Mouse (Mus musculus): ENCODE data around the gene Sebox. TPM values are rescaled to one million over a fixed set of nuclear protein-coding genes. Genes with fewer than 3 reads are reported as not detected.

Gene Sebox
- not detected in 2 replicates for polyA plus RNA-seq (2016; fragmentation: Nextera tagmentation; extraction: Ambion mirVana)

GRCm38 (mm10) chr11:78502909-78503650 lies at the start of gene Sebox:
Sebox (plus strand) TSS chr11:78503447.
- H3K4me3 ChIP-seq = no peak within 1 kb of the TSS
- peaks cover 36% of the 10 kb centered on the region for H3K27me3 ChIP-seq (ENCODE audit: poor library complexity, severe bottlenecking)
- 69% methylated on average over 7 of the region's 7 CpGs for WGBS
- H3K4me1 ChIP-seq = peaks cover 23% of the 10 kb centered on the region
- H3K9me3 ChIP-seq = no peaks in the 10 kb centered on the region
- no peak within 1 kb of the TSS for H3K27ac ChIP-seq
- peaks cover 32% of the 10 kb centered on the region for H3K36me3 ChIP-seq (replicated peaks)
- no peak for DNase-seq (ENCODE audit: extremely low spot score, low spot score)

- no peak overlapping the region for H3K27ac ChIP-seq
- H3K36me3 ChIP-seq (replicated peaks) = no peaks in the 10 kb centered on the region
- H3K4me1 ChIP-seq = no peaks in the 10 kb centered on the region; the same call in 1 of the 2 replicates
- H3K27me3 ChIP-seq (ENCODE audit: poor library complexity, severe bottlenecking) = peaks cover 4% of the 10 kb centered on the region; the same call in 1 of the 2 replicates
- H3K4me3 ChIP-seq = no peak overlapping the region
- H3K9me3 ChIP-seq = no peaks in the 10 kb centered on the region
- peak; percentile 52 for DNase-seq (ENCODE audit: extremely low spot score, low spot score)
- 6% methylated on average over 4 of the region's 4 CpGs for WGBS
Observed at GRCm38 (mm10) chr11:78453675-78454074, 49.6 kb upstream of the Sebox start.

GRCm38 (mm10) chr11:78454276-78454675 lies 49.0 kb upstream of the Sebox start:
- no peaks in the 10 kb centered on the region for H3K9me3 ChIP-seq
- H3K27me3 ChIP-seq (ENCODE audit: poor library complexity, severe bottlenecking) = peaks cover 4% of the 10 kb centered on the region; the same call in 1 of the 2 replicates
- H3K27ac ChIP-seq = no peak overlapping the region
- DNase-seq (ENCODE audit: extremely low spot score, low spot score) = no peak
- no peak overlapping the region for H3K4me3 ChIP-seq
- H3K4me1 ChIP-seq = no peaks in the 10 kb centered on the region; the same call in 1 of the 2 replicates
- no peaks in the 10 kb centered on the region for H3K36me3 ChIP-seq (replicated peaks)
- WGBS = 74% methylated on average over 7 of the region's 7 CpGs

DNA sequence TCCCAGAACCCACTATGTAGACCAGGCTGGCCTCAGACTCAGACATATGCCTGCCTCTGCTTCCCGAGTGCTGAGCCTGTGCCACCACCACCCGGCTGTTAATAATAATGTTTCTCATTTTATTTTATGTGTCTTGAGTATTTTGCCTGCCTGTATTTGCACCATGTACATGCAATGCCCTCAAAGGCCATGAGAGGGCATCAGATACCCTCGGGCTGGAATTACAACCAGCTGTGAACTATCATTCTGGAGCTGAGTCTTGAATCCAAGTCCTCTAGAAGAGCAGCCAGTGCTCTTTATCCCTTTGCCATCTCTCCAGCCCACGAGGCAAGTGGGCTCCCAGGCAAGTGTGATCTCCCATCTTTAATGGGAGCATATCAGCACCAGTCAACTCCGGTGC lies 47.9 kb upstream of the Sebox start:
- Histone ChIP-seq H3K27ac (no peak overlapping the region), H3K4me1 (no peaks in the 10 kb centered on the region; the same call in 1 of the 2 replicates), H3K27me3 (ENCODE audit: poor library complexity, severe bottlenecking) (peaks cover 4% of the 10 kb centered on the region; the same call in 1 of the 2 replicates), H3K9me3 (no peaks in the 10 kb centered on the region), H3K36me3 (replicated peaks) (no peaks in the 10 kb centered on the region), H3K4me3 (no peak overlapping the region)
- DNase-seq (ENCODE audit: extremely low spot score, low spot score) = peak; percentile 39
- WGBS = 53% methylated on average over 5 of the region's 5 CpGs

DNA sequence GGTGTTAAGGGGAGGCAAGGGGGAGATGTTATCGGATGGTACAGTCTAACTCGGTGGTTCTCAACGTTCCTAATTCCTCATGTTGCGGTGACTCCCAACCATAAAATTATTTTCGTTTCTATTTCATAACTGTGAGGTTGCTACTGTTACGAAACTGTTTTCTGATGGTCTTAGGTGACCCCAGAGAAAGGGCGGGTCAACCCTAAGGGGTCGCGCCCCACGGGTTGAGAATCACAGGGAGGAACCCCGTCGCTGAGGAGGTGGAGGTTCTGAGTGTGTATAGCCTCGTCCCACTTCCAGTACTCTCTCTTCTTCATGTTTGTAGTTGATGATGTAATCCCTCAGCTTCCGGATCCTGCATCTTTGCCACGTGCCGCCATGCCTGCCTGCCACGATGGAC lies 44.5 kb upstream of the Sebox start:
- H3K27ac ChIP-seq = no peak overlapping the region
- no peaks in the 10 kb centered on the region for H3K36me3 ChIP-seq (replicated peaks)
- no peak overlapping the region for H3K4me3 ChIP-seq
- DNase-seq (ENCODE audit: extremely low spot score, low spot score) = no peak
- peaks cover 6% of the 10 kb centered on the region; the same call in 1 of the 2 replicates for H3K9me3 ChIP-seq
- peaks cover 13% of the 10 kb centered on the region for H3K4me1 ChIP-seq
- 84% methylated on average over 17 of the region's 17 CpGs for WGBS
- peaks cover 4% of the 10 kb centered on the region; the same call in 1 of the 2 replicates for H3K27me3 ChIP-seq (ENCODE audit: poor library complexity, severe bottlenecking)

DNA sequence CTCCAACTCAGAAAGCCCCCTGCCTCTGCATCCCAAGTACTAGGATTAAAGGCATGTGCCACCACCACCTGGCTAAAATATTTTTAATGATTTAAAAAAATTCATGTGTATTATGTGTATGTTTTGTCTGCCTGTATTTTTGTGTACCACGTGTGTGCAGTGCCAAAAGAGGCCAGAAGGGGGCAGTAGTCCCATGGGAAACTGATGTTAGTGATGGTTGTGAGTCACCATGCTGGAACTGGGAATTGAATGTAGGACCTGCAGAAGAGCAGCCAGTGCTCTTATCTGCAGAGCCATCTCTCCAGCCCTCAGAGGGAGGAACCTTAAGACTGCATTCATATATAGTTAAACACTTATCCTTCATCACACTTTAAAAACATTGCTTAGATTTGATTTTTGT lies 41.4 kb upstream of the Sebox start:
- 58% methylated on average over 1 of the region's 1 CpGs for WGBS

GRCm38 (mm10) chr11:78462669-78463068 lies 40.6 kb upstream of the Sebox start:
- Histone ChIP-seq H3K9me3 (peaks cover 6% of the 10 kb centered on the region; the same call in 1 of the 2 replicates), H3K36me3 (replicated peaks) (no peaks in the 10 kb centered on the region), H3K4me3 (no peak overlapping the region), H3K27me3 (ENCODE audit: poor library complexity, severe bottlenecking) (no peaks in the 10 kb centered on the region), H3K4me1 (peaks cover 36% of the 10 kb centered on the region), H3K27ac (no peak overlapping the region)
- DNase-seq (ENCODE audit: extremely low spot score, low spot score) = no peak
- 80% methylated on average over 5 of the region's 5 CpGs for WGBS

More for the DNA sequence above, 41.4 kb upstream of the Sebox start:
- Histone ChIP-seq H3K4me1 (peaks cover 33% of the 10 kb centered on the region), H3K4me3 (no peak overlapping the region), H3K9me3 (peaks cover 6% of the 10 kb centered on the region; the same call in 1 of the 2 replicates), H3K27me3 (ENCODE audit: poor library complexity, severe bottlenecking) (no peaks in the 10 kb centered on the region), H3K27ac (no peak overlapping the region), H3K36me3 (replicated peaks) (no peaks in the 10 kb centered on the region)
- DNase-seq (ENCODE audit: extremely low spot score, low spot score) = no peak

DNA sequence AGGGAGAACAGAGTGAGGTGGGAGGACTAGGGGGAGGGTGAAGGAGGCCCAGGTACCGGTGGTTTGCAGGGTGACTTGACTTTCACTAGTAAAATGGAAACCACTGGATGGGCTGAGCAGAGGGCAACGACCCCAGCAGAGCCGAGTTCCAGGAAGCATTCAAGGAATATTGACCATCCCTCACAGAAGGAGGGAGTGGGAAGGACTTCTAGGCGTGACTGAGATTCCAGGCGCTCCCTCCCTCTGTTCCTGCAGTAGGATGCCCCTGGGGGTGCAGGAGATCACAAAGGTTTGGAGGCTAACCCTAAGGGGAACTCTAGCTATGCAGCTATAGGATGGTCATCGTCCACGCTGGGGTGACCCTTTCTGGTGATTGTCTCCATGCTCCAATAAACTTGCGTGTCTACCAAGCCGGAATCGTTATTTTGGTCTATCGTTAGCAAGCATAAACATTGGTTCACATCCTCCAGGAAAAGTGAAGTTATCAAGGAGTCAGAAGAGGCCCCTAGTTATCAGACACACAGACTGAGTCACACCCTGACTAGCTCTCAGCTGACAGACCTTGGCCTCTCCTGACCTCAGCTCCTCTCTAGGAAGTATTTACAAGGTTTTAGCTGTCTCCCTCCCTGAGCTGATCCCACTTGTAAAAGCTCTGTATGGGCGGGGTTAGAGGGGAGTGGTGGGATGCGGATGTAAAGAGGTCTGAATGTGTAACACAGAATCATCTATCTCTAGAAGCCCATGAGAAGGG lies 39.8 kb upstream of the Sebox start:
- H3K27me3 ChIP-seq (ENCODE audit: poor library complexity, severe bottlenecking) = no peaks in the 10 kb centered on the region
- H3K9me3 ChIP-seq = peaks cover 6% of the 10 kb centered on the region; the same call in 1 of the 2 replicates
- no peak for DNase-seq (ENCODE audit: extremely low spot score, low spot score)
- 73% methylated on average over 13 of the region's 13 CpGs for WGBS
- H3K27ac ChIP-seq = no peak overlapping the region
- H3K4me1 ChIP-seq = peaks cover 36% of the 10 kb centered on the region
- no peaks in the 10 kb centered on the region for H3K36me3 ChIP-seq (replicated peaks)
- H3K4me3 ChIP-seq = no peak overlapping the region

DNA sequence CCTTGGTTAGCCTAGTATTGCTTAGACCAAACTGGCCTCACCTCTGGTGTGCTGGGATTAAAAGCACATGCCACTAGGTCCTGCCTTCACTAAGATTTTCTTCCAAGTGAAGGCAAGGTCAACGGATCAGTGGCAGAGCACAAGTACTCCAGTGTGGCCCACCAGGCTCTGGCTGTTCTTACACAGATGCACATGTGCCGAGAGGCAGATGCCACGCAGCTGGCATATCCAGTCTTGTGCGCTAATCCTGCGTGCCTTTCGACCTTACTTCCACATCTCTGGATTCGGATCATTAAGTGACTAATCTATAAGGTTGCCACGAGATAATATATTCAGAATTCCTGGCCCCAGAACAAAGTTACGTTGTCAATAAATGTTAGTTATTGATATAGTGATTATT lies 38.1 kb upstream of the Sebox start:
- peaks cover 36% of the 10 kb centered on the region for H3K4me1 ChIP-seq
- no peaks in the 10 kb centered on the region; the same call in 1 of the 2 replicates for H3K36me3 ChIP-seq (replicated peaks)
- peak; percentile 18 for DNase-seq (ENCODE audit: extremely low spot score, low spot score)
- H3K27ac ChIP-seq = peak overlapping the region; percentile 97
- H3K27me3 ChIP-seq (ENCODE audit: poor library complexity, severe bottlenecking) = no peaks in the 10 kb centered on the region
- 50% methylated on average over 9 of the region's 9 CpGs for WGBS
- peaks cover 6% of the 10 kb centered on the region; the same call in 1 of the 2 replicates for H3K9me3 ChIP-seq
- peak overlapping the region; percentile 92 for H3K4me3 ChIP-seq

- no peaks in the 10 kb centered on the region for H3K27me3 ChIP-seq (ENCODE audit: poor library complexity, severe bottlenecking)
- no peaks in the 10 kb centered on the region; the same call in 1 of the 2 replicates for H3K36me3 ChIP-seq (replicated peaks)
- H3K9me3 ChIP-seq = peaks cover 6% of the 10 kb centered on the region; the same call in 1 of the 2 replicates
- WGBS = under 1% methylated on average over 41 of the region's 41 CpGs
- H3K4me3 ChIP-seq = peak within 1 kb of the TSS; percentile 92
- peaks cover 36% of the 10 kb centered on the region for H3K4me1 ChIP-seq
- DNase-seq (ENCODE audit: extremely low spot score, low spot score) = peak; percentile 83
- H3K27ac ChIP-seq = peak within 1 kb of the TSS; percentile 97
Observed at GRCm38 (mm10) chr11:78465568-78466180, 37.6 kb upstream of the Sebox start, which contains the start of gene Slc46a1. Slc46a1 (plus strand) TSS chr11:78465697.

- Histone ChIP-seq H3K4me3 (peak overlapping the region; percentile 92), H3K27me3 (ENCODE audit: poor library complexity, severe bottlenecking) (no peaks in the 10 kb centered on the region), H3K9me3 (peaks cover 6% of the 10 kb centered on the region; the same call in 1 of the 2 replicates), H3K4me1 (peaks cover 36% of the 10 kb centered on the region), H3K27ac (peak overlapping the region; percentile 97), H3K36me3 (replicated peaks) (peaks cover 5% of the 10 kb centered on the region; the same call in 1 of the 2 replicates)
- DNase-seq (ENCODE audit: extremely low spot score, low spot score) = peak; percentile 20
- WGBS = 58% methylated on average over 23 of the region's 23 CpGs
Observed at GRCm38 (mm10) chr11:78466242-78466912, 36.9 kb upstream of the Sebox start.

- no peak for DNase-seq (ENCODE audit: extremely low spot score, low spot score)
- Histone ChIP-seq H3K4me3 (no peak overlapping the region), H3K27me3 (ENCODE audit: poor library complexity, severe bottlenecking) (no peaks in the 10 kb centered on the region), H3K9me3 (no peaks in the 10 kb centered on the region), H3K27ac (no peak overlapping the region), H3K4me1 (peaks cover 35% of the 10 kb centered on the region), H3K36me3 (replicated peaks) (peaks cover 11% of the 10 kb centered on the region; the same call in 1 of the 2 replicates)
- WGBS = 88% methylated on average over 7 of the region's 7 CpGs
Observed at GRCm38 (mm10) chr11:78467515-78467914, 35.7 kb upstream of the Sebox start.
